Mouse (Mus musculus) embryonic fibroblast, embryonic 13.5 days (primary cell): ENCODE results near the gene Lmo7.

Experiments used
- CTCF ChIP-seq: IDR thresholded peaks from 2 replicates; pipeline ENCODE4 v1.5.1; 2011; ENCODE audit warnings: mild to moderate bottlenecking, control low read depth, low read length, moderate library complexity, borderline replicate concordance; ENCODE audit not compliant: insufficient read depth
- POLR2A ChIP-seq: IDR thresholded peaks from 2 replicates; pipeline ENCODE4 v1.6.1; 2011; ENCODE audit warnings: low read depth, mild to moderate bottlenecking, control low read depth, low read length, moderate library complexity

DNA sequence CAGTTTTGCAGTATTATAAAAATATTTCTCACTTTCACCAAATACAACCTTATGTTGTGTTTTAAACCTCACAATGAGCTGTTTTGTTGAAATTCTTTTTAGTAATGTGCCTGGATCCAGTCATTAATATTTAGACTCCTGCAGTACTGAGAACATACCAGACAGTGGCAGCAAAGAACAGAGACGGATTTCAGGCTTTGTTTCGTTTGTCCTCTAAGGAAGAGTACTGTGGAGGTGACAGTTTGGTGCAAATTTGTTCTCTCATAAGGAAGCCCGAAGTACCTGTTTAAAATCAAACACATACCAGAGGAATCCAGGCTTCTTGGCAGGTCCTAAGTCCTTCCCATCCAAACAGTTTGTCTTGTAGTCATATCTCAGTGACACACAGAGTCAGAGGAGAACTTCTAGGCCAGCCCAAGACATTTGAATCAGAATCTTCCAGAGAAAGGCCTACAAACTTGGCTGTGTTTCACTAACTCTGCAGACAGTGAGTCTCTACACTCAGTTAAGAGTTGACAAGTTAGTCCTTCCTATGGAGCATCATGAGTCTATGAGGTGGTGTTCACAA lies 52.3 kb downstream of the Lmo7 start:
- TF ChIP-seq CTCF (no peak), POLR2A (no peak)
